Mouse (Mus musculus): Measurements from ENCODE around the gene Sez6l2.

- TF ChIP-seq CTCF (IDR thresholded peaks at IDR 0.05; ENCODE audit: borderline replicate concordance, extremely low read depth, insufficient read depth, insufficient read length): no peak
- TF ChIP-seq POLR2A (IDR thresholded peaks at IDR 0.05; ENCODE audit: borderline replicate concordance, extremely low read depth, insufficient read depth, insufficient read length, poor library complexity, severe bottlenecking): no peak
These were observed 64.0 kb downstream of the Sez6l2 start, which contains the start of gene Mvp for GRCm38 (mm10) chr7:127014320-127014719.

All from brain, embryonic 14.5 days (tissue).